Mouse (Mus musculus) ovary, postnatal 10 days (tissue): ENCODE data around the gene Lrrc8b.

Source experiments
- DNase-seq: peaks from one replicate; pipeline ENCODE4 v3.0.0; 2022; ENCODE audit warnings: low spot score

Lrrc8b gene

GRCm38 (mm10) chr5:105483632-105484031 lies 68.1 kb downstream of the Lrrc8b start:
- no peak for DNase-seq

DNA sequence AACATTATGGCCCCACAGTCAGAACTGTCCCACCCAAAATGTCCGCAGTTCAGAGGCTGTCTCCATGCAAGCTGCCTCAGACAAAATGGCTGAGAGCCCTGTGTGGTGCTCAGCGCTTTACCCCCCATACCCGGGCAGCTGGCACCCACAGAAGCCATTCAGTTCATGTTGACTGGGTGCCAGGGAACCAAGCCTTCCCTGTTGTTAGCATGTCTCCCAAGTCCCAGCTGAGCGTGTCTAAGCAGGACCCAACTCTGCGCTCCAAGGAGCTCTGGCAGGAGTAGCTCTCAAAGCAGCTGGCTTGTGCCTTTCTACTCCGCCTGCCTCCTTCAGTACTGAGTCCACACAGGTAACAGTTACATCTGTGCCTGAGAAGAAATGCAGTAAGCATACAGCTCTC lies 68.7 kb downstream of the Lrrc8b start:
- DNase-seq = no peak

DNA sequence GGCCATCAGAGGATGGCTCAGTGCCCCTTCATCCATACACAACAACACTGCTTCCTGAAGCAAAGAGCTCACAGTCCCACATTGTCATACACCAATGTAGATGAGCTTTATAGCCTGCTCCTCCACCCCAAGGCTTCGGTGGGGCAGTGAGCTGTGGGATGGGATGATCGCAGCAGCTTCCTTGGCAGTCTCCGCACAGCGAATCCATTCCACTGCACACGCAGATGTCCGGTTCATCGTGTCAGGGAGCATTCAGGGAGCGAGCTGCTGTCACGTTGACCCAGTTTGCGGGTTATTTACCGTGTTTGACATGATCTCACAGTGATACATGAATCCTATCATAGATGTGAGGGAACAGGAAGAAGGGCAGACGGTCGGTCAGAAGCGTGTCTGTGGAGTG lies 69.3 kb downstream of the Lrrc8b start:
- DNase-seq = no peak

DNA sequence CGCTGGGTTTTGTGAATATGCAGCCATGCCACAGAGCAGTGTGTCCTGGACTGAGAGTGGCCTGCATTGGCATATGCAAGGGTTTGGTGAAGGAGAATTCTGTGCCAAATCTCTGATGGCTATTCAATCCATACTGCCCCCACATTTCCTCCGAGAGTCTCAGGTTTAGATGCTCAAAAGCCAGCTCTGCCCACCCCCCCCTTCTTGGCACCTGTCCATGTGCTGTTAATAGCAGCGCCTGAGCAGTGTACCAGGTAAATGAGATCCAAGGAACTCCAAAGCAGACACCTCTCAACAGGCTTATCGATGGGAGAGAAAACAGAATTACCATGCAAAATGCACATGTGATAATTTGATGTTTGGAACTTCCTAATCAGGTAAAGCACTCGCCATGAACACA lies 74.6 kb downstream of the Lrrc8b start:
- no peak for DNase-seq

- no peak for DNase-seq
Measured at GRCm38 (mm10) chr5:105491389-105491788, 75.8 kb downstream of the Lrrc8b start.

DNA sequence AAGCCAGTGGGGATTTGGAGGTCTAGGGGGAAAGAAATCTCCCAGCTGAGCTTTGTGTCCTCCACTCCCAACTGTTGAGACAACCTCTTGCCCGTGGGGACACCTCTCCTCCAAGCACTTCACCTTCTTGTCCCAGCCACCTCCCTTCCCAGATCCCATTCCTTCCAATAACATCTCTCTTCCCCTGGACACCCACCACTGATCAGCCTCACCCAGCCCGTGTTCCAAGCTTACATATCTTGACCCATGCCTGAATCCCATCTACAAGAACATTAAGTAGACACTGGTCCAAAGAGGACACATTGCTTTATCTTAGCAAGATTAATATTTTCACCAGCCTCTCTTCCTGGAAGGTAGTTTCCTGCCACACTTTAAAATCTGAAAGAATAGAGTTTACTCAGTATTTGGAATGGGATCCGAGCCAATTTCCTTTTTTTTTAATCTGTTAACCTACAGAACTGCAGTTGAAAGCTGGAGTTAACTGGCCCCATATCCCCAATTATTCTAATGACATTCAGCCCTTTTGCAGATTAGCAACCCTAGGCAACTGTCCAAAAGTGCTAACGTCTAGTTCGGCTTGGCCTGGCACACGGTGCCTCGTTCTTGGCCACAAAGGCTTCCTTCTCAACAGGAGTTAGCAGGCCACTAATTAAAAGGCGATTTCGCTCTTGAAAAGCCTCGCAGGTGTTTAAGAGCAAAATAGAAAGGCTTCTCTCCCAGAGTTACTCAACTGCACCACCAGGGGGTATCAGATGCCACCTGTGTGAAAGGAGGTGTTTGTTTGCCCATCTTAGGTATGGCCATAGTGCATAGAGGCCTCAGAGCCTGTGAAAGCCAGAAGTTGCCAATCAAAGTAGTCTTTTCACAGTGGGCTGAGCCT lies 77.0 kb downstream of the Lrrc8b start:
- DNase-seq = no peak

DNA sequence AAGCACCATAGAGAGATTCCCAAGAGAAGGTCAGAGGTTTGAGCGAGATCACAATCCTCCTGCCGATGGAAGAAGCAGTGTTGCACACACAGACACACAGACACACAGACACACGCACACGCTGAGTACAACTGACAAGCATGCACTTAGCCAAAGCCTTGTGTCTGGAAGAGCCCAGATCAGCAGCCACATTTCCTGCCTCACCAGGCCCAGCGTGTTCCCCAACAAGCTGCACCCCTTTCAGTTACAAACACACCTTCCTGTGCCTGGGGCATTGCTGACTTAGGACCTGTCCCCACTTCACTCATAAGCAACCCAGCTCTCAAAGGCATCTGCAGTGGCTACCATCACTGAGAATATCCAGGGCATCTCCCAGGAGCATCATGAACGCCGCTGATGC lies 77.8 kb downstream of the Lrrc8b start:
- DNase-seq = no peak

DNA sequence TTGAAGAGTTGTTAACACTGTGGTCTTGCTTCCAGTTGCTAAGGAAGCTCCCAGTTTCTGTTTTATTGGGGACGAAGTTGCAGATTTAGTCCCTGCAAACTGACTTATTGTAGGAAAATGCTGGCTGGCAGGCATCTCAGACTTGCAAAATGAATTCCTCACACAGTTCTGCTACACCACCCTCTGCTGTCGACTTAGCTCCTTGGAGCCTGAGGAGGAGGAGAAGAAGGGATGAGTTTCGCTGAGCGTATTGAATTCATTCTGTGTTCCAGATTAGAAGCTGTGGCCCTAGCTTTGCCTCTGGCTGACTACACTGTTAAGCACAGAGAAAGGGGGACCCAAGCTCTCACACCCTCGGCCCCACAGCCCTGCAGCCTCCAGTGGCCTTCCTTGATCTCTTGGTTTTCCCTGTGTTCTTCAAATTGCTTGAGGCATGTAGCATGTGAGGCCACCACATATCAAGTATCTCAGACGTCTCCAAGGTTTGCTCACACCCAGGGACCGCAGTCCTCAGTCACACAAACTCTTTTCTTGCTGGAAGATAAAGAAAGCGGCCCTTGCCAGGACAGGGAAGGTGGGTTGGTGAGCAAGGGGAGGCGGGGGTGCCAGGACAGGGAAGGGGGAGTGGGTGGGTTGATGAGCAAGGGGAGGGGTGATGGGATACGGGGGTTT lies 78.8 kb downstream of the Lrrc8b start:
- DNase-seq = no peak

DNA sequence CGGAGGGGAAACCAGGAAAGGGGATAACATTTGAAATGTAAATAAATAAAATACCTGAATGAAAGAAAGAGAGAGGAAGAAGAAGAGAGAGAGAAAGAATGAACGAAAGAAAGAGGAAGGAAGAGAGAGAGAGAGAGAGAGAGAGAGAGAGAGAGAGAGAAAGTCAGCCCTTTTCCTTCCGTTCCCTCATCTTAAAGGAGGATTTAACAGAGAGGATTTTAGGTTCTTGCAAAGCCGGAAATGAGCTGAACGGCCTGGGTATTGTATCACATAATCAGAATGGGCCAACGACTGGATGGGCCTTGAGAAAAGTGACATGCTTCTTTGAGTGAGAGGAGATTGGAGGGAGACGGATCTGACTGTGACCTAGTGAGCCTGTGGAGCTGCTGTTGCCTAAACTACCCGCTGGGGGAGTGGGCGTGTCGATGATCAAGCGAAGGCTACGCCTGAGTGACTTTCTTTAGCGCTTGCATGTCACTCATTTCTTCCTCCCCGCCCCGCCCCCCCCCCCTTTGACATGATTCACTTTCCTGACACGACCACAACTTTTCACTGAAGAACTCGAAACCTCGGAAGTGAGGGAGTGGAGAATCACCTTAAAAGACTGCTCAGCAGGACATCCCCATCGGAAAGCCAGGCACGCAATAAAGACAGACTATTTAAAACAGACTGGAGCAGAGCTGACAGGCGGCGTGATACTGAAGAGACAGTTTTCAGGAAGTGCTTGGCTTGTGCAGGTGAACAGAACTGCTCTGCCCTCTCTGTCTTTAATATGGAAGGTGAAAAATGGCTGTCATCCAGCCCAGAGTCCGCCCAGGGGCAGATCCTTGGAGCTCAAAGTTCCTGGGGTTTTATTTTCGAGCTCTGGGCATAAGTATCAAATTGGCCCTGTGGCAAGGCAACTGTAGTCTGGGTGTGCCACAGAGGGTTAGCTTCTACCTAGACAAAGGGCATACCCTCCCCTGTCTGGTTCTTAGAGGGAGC lies 79.6 kb downstream of the Lrrc8b start:
- no peak for DNase-seq

DNA sequence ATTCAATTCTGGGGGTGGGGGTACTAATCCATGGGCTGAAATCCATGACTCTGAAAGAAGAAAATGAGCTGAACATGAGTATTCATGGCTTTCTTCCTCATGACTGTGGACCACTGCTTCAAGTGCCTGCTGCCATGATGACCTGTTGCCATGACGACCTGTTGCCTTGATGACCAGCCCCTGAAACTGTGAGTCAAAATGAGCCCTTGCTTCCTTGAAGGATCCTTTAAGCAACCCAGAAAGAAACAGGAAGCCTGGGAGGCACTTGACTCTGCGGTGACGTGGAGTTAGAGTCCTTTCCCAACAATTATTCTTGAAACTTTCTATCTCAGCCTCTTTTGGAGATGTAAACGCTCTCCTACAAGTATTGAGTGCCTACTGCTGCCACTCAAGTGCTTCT lies 80.6 kb downstream of the Lrrc8b start:
- DNase-seq = no peak

DNA sequence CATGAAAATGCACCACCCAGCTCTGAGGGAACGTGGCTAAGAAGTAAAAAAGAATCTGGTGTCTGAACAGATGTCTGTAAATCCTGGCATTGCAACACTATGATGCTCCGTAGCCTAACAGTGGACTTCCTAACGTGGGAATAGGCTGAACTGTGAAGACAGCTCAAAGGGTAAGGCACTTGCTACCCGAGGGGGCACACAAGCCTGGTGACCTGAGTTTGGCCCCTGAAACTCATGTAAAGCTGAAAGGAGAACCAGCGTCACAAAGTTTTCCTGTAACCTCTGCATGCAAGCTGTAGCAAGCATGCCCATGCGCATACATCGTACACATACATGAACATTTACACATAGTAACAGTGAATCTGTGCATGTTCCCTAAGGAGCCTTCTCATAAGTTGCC lies 81.0 kb downstream of the Lrrc8b start:
- DNase-seq = no peak

DNA sequence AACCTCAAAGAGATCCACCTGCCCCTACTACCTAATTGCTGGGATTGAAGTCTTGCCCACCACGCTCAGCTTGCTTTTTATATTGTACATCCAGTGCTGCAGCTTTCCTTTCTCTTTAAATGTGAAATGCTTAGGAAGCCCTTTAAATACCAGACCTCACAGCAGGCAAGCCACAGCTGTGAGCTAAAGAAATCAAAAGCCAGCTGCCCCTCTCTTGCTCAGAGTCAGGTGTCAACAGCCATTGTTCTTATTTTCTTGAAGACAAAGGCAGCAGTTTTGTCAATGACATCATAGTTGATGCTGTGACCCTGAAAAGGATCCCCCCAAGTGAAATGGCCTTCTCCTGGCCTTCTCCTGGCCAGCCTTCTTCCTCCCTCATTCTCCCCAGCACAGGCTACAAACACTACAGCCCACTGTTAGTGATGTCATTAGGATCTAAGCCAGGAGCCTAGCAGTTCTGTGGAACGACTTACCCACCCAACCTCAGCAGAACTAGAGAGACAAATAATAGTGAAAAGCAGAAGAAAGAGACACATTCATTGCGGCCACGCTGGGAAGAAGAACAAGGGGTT lies 82.9 kb downstream of the Lrrc8b start:
- no peak for DNase-seq

DNA sequence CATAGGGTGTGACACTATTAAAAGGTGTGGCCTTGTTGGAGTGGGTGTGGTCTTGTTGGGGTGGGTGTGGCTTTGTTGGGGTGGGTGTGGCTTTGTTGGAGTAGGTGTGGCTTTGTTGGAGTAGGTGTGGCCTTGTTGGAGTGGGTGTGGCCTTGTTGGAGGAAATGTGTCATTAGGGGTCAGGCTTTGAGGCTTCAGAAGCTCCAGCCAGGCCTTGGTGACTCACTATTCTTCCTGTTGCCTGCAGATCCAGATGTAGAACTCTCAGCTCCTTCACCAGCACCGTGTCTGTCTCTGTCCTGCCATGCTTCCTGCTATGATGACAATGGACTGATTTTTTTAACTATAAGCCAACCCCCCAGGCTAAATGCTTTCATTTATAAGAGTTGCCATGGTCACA lies 83.8 kb downstream of the Lrrc8b start:
- no peak for DNase-seq

GRCm38 (mm10) chr5:105500132-105501121 lies 84.9 kb downstream of the Lrrc8b start:
- DNase-seq = no peak

DNA sequence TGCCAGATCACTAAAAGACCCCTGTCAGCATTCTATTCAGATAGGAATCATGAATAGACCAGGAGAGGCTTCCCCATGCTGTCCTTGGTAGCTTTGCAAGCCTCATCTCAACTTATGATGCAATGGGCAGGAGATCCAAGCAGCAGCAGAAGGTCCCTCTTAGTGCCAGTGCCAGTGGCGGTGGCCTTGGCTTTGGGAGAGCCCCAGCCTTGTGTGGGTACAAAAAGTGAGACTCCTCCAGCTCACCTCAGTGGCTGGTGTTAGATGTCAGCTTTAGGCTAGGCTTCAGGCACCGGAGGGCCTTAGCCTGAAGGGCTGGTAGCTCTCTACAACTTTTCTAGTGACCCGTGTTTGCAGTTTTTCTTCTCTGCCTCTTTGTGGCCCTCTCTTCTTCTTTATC lies 85.6 kb downstream of the Lrrc8b start:
- no peak for DNase-seq

GRCm38 (mm10) chr5:105508813-105509212 lies 93.2 kb downstream of the Lrrc8b start:
- no peak for DNase-seq

DNA sequence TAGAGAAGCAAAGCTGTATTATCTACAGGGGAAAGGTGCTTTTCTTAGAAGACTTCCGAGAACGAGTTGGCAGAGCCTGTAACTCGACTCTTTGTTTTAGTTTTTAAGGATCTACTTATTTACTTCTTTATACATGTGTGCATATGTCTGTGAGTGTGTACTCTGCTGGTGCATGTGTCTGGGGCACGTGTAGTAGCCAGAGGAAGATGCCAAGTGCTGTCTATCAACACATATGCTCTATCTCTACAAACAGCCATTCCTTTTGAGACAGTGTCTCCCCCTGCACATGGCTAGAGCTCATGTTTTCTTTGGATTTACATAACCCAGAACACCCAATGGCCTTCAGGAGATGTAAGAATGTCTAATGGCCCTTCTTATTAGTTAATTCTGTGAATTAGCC lies 96.7 kb downstream of the Lrrc8b start:
- no peak for DNase-seq

DNA sequence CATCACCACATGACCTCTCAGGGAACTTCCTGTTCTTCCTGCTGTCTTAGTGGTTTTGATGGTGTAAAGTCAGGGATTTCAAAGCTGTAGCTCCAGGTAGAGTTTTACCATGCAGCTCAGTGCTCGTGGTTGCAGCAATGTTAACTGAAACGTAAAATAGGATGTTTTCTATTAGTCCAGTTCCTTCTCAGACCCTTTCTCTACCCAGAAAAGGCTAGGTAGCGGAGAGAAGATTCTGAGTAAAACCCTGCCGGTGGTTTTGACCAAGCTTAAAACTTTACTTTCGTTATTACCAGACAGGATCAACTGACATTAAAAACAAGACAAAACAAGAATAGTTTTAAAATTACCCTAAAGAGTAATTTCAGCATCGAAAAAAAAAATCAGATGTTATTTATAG lies 100.0 kb downstream of the Lrrc8b start:
- DNase-seq = no peak

DNA sequence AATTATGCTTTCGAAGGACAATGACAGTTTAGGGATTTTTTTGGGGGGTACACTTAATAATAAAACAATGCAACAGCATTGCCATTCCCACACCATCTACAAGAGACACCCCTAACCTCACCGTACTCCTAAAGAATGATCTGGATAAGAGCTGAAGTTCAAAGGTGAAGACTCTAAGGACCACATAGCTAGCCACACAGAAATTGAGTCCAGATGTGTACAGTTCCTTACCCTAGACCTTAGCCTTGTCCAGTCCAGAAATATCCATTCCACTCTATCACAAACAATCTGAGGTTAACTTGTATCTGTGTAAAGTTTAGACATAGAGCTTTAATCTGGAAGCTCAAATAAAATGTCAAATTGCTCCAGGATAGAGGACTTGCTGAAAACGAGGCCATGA lies 100.7 kb downstream of the Lrrc8b start:
- DNase-seq = no peak

GRCm38 (mm10) chr5:105517992-105518625 lies 102.5 kb downstream of the Lrrc8b start:
- DNase-seq = no peak
